Mouse (Mus musculus) cerebellum, adult 8-10 months (tissue): ENCODE measurements around the gene Mtcl1.

Experiments used
- DNase-seq: peaks from one replicate; pipeline ENCODE4 v3.0.0; 2022

Mtcl1 gene

DNA sequence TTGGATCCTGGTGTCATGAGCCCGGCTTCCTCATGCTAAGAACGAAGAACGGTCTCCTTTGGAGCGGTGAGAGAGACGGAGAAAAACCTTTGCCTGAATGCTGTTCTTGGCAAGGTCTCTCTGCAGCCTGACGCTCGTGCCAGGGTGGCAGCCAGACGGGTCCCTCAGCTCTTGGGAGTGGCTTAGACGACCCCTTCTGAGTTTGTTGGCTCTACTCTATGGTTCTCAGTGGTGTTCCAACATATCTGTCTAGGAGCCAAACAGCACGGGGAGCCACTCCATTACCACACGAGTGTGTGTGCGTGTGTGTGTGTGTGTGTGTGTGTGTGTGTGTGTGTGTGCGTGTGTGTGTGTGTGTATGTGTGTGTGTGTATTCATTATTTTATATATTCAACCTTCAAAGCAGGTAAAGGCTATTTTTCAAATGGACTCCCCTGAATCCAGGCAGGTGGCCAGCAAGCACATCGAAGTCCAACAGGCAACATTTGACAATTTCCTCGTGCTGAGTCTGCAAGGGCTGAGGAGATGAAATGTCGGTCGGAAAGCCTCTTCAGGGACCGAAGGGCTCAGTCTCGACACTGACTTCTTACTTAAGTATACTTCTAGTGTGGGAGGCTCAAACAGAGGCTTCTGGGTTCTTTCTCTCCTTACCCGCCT, 128.7 kb downstream of the Mtcl1 start:
- peak; percentile 68 for DNase-seq

DNA sequence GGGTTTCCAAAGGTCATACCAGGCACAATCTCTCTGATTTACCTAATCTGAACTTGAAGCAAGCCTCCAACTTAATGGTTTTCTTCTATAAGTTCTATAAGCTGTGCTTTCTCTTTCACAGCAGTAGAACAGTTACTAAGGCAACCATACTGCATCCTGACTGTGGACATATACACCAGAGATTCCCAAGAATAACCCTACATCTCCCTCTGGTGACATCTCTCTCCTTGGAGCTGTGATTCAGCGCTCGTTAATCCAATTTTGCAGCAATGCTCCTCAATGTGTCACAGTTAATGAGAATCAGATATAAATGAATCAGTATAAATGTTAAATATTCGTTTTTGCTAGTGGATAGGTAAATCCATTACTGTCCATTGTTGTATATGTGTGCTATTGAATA, 131.5 kb downstream of the Mtcl1 start:
- DNase-seq: no peak

DNA sequence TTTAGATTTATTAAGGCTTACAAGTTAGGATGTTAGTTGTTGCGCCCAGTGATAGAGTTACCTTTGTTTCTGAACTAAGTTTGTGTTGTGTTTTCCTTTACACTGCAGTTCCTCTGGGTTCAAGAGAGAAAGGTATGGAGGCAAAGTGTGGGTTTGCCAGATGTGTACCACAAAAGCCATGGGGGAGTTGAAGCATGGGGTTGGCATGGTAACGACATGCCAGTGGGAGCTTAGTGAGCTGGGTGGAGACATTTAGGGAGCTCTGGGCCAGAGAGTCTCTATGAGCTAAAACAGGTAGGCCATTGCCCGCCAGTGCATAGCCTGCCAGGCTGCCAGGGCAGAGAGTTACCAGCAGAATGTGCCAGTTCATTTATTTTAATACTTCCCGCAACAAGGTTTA, 132.0 kb downstream of the Mtcl1 start:
- no peak for DNase-seq

DNA sequence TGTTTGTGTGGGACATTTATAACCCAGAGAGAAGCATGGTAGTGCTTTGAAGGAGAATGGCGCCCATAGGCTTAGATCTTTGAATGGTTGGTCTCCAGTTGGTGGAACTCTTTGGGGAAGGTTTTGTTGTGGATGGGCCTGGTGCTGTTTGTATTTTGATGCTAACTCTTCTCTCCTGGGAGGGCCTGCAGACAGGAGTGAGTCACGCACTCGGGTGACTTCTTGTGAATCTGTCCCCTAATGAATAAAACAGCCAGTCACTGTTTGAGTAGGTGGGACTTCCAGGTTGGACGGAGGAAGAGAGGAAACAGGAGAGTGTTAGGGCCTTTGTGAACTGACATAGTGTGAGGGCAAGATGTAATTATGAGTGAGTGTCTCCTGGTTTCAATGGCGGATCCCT, 132.4 kb downstream of the Mtcl1 start:
- no peak for DNase-seq

DNA sequence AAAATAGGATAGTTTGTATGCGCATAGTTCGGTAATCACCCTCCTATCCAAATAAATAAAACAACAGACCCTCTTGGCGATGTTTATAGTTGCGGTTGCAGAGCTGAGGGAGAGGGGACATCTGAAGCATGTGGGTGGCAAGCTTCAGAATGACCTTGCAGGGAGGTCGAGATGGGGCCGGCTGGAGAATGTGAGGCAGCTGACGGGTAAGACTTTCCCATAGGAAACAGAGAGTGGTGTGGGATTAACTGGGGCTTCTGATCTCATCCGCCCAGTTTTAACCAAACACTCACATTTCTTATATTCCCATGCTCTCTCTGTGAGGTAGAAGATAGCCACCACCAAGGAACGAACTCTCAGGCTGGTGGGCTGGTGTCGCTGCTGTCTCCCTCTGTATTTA, 134.1 kb downstream of the Mtcl1 start:
- no peak for DNase-seq

DNA sequence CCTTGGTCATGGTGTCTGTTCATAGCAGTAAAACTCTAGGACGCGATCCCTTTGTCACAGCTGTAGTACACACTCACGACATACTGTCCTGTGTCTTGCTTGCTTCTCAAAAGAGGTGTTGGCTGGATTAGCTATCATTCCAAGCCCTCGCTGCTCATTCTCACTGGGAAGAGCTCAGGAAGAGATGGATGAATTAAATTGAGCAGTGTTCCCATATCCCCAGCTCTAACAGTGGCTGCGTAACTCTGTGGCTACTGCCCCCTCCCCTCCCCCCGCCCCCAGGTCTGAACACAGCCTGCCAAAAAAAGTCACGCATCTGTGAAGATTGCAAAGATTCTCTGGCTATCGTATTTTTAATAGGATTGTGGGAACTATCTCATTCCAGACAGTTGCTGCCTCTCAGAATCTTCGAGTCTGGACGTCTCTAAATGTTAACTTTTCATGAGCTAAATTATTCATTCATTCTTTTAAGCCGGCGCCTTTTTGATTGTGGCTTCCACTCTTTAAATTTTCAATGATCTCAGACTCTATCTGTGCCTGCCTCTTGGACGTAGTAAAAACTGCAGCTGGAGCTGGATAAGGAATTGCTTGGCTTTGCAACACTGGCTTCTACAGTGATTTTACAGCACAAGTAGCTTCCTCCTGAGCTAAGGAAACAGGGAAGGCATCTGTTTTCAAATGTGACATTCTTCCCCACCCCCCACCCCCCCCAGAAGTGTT, 134.8 kb downstream of the Mtcl1 start:
- DNase-seq: no peak

DNA sequence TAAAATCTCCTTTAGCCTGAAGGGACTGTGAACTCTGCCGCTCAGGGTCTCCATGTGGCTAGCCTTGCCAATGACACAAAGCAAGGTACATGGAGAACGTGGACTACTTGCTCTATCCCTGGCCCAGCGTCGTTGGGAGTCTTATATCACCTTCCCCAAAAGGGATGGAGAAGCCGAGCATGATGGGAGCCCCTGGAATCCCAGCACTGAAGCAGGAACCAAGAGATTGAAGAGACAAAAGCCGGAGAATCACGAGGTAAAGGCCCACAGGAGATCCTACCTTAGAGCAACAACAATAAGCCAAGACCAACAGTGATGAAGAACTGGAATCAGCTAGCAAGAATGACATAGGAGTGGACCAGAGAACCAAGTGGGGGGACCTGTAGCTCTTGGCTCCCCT, 147.6 kb downstream of the Mtcl1 start:
- DNase-seq: no peak

DNA sequence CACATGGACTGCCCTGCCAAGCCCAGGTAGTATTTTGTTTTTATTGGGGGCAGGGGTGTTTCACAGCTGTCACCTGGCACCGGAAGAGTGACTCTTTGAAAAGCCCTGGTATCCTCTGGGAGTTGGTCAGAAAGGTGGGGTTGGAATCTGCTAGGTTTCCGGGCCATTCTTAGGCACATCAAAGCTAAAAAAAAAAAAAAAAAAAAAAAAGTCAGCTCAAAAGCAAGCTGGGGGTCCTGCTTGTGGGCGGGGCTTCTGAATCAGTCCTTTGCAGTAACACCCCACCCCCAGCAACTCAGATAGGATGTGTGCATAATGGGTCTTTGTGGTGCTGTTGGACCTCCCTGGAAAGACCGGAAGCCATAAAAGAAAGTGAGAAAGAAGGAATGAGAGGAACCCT, 148.3 kb downstream of the Mtcl1 start:
- DNase-seq: no peak

DNA sequence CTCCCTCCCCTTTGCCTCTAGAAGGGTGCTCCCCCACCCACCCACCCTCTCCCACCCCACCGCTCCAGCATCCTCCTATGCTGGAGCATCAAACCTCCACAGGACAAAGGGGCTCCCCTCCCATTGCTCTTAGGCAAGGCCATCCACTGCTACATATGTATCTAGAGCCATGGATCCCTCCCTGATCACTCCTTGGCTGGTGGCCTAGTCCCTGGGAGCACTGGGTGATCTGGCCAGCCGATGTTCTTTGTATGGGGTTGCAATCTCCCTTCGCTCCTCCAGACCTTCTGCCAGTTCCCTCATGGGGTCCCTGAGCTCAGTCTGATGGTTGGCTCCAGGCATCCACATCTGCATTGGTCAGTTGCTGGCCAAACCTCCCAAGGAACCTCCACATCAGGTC, 151.8 kb downstream of the Mtcl1 start:
- no peak for DNase-seq

DNA sequence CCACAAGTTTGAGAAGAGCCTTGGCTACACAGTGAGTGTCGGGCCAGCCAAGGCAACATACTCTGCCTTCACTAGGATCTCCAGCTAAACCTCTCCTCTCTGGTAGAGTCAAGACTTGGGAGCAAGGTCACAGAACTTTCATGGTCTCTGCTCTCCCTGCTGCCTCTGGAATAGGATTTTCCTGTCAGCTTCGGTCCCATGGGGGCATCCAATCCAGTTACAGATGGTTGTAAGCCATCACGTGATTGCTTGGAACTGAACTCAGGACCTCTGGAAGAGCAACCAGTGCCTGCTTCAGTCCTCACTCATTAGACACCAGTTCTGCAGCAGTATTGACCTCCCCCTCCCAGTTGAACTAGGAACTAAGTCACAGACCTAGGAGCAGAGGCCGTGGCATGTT, 156.0 kb downstream of the Mtcl1 start:
- DNase-seq: no peak

DNA sequence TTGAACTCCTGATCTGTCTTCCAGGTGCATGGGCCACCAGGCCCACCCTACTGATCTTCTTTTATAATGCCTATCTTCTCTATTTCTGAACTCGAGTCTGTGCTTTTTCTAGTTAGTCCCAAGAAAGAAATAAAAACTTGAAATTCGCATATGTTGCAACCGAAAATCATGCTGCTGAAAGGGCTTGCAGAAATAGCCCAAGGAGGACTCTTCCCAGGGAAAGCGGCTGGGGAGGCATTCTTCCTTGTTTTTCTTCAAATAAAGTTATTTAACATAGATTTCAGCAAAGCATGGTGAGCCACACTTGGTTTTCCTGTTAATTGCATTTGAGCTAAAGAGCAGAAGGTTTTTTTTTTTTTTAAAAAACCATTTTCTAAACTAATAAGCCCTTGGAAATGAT, 159.7 kb downstream of the Mtcl1 start:
- DNase-seq: no peak
